Mouse (Mus musculus): Measurements from ENCODE around the gene Spire2. TPM values are rescaled to one million over a fixed set of nuclear protein-coding genes. Genes with fewer than 3 reads are reported as not detected.

The Spire2 gene
- polyA plus RNA-seq, 1 experiment: 0.05 TPM

DNA sequence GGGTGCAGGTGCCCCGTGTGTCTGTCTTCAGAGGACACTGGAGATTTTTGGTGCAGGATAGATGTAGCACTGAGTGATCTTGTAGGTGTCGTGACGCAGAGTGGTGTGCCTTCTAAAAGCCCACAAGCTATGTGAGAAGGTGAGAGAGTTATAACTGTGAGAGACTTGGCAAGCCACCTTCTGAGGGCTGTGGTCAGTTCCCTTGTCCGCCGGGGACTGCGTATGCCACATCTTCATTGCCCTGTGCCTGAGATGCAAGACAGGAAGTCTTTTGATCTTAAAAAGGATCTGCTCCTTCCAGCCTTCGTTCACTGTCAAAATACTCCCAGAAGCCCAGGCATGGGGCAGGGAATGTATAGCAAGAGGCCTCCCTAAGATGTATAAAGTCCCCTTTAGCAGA is 10.4 kb downstream of the Spire2 start:
- peaks cover 29% of the 10 kb centered on the region for H3K4me1 ChIP-seq (ENCODE audit: control insufficient read depth)
- H3K4me3 ChIP-seq (replicated peaks): no peak overlapping the region
- TF ChIP-seq GATA1 (IDR thresholded peaks at IDR 0.05; ENCODE audit: low read length) (no peak), TAL1 (IDR thresholded peaks at IDR 0.05; ENCODE audit: low read length) (no peak)
- H3K9me3 ChIP-seq (ENCODE audit: control insufficient read depth, low read length): peaks cover 3% of the 10 kb centered on the region
- H3K36me3 ChIP-seq (ENCODE audit: control insufficient read depth): no peaks in the 10 kb centered on the region
- H3K27me3 ChIP-seq (ENCODE audit: control insufficient read depth): no peaks in the 10 kb centered on the region

DNA sequence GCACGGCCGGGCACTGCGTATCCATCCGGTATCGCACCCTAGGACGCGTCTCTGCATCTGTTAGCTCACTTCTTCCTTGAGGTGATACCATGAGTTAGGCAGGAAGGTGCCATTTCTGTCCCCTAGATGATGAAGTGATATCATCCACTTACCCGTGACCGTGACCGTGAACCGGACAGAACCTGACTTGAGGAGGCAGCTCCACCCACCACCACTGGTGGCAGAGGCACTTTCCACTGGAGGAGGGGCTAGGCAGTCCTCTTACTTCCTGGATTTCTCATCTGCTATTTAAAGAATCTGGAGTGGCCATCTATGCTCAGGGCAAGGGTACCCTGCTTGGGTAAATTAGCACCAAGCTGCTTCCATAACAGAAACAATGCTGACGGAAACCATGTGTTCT is 10.9 kb downstream of the Spire2 start:
- H3K4me3 ChIP-seq (replicated peaks): no peak overlapping the region
- H3K27me3 ChIP-seq (ENCODE audit: control insufficient read depth): no peaks in the 10 kb centered on the region

GRCm38 (mm10) chr8:123345135-123345534 is 12.6 kb downstream of the Spire2 start:
- H3K9me3 ChIP-seq (ENCODE audit: control insufficient read depth, low read length): peaks cover under 1% of the 10 kb centered on the region
- no peak for TF ChIP-seq TAL1 (IDR thresholded peaks at IDR 0.05; ENCODE audit: low read length)
- TF ChIP-seq GATA1 (IDR thresholded peaks at IDR 0.05; ENCODE audit: low read length): no peak
- H3K4me1 ChIP-seq (ENCODE audit: control insufficient read depth): peaks cover 42% of the 10 kb centered on the region
- no peak overlapping the region for H3K4me3 ChIP-seq (replicated peaks)
- no peaks in the 10 kb centered on the region for H3K27me3 ChIP-seq (ENCODE audit: control insufficient read depth)
- no peaks in the 10 kb centered on the region for H3K36me3 ChIP-seq (ENCODE audit: control insufficient read depth)

More for the DNA sequence above, 10.9 kb downstream of the Spire2 start:
- Histone ChIP-seq H3K9me3 (ENCODE audit: control insufficient read depth, low read length) (peaks cover 3% of the 10 kb centered on the region), H3K36me3 (ENCODE audit: control insufficient read depth) (no peaks in the 10 kb centered on the region), H3K4me1 (ENCODE audit: control insufficient read depth) (peaks cover 34% of the 10 kb centered on the region)
- no peak for TF ChIP-seq GATA1 (IDR thresholded peaks at IDR 0.05; ENCODE audit: low read length)
- TF ChIP-seq TAL1 (IDR thresholded peaks at IDR 0.05; ENCODE audit: low read length): no peak

DNA sequence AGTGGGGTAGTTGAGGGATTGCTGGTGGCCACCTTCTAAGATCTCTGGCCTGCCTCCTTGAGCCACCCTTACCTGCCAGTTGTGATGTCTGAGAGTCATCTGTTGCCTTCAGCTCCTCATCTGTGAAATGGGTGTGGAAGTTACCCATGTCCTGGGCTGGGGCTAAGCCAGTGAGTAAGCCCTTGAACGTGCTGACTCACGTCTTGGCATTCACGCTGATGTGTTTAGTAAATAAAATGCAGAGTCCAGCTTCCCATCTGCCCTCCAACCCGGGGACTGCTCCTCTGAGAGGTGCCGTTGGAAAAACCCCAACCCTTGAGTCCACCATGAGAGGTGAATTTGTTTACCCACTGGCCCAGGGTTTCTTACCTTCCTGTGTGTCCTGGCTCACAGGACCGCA is 13.3 kb downstream of the Spire2 start:
- no peaks in the 10 kb centered on the region for H3K27me3 ChIP-seq (ENCODE audit: control insufficient read depth)
- TF ChIP-seq TAL1 (IDR thresholded peaks at IDR 0.05; ENCODE audit: low read length): no peak
- no peak for TF ChIP-seq GATA1 (IDR thresholded peaks at IDR 0.05; ENCODE audit: low read length)
- peaks cover 42% of the 10 kb centered on the region for H3K4me1 ChIP-seq (ENCODE audit: control insufficient read depth)
- no peaks in the 10 kb centered on the region for H3K36me3 ChIP-seq (ENCODE audit: control insufficient read depth)
- H3K9me3 ChIP-seq (ENCODE audit: control insufficient read depth, low read length): no peaks in the 10 kb centered on the region
- no peak overlapping the region for H3K4me3 ChIP-seq (replicated peaks)

- Histone ChIP-seq H3K9me3 (ENCODE audit: control insufficient read depth, low read length) (no peaks in the 10 kb centered on the region), H3K4me3 (replicated peaks) (no peak overlapping the region), H3K27me3 (ENCODE audit: control insufficient read depth) (no peaks in the 10 kb centered on the region), H3K4me1 (ENCODE audit: control insufficient read depth) (peaks cover 34% of the 10 kb centered on the region), H3K36me3 (ENCODE audit: control insufficient read depth) (no peaks in the 10 kb centered on the region)
- TF ChIP-seq GATA1 (IDR thresholded peaks at IDR 0.05; ENCODE audit: low read length): no peak
- no peak for TF ChIP-seq TAL1 (IDR thresholded peaks at IDR 0.05; ENCODE audit: low read length)
Measured at GRCm38 (mm10) chr8:123347293-123347692, 14.8 kb downstream of the Spire2 start.

DNA sequence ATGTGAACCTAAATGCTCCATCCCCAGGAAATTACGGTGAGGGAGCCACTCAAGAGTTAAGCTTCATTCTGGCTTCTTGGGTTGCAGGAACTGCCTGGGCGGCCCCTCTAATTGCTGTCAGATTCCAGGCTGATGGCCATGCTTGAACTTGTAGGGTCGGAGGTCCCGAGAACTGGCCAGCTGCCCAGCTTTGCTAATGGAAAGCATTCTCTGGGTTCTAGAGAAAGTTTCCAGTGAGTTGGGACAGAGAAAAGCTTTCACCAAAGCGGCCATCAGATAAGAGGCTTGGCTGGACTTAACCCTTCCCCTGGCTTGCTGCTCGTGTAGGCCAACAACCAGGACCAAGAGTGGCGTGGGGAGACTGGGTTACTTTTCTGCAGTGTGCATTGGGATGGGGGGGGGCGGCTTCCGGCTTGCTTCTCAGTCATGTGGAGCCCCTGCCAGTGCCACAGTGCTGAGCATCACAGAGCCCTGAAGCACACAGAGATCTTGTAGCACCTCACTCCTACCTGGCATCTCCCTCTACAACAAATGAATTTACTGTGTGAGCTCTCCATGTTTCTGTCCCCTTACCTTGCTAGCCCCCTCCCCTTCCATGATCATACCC is 15.8 kb downstream of the Spire2 start:
- Histone ChIP-seq H3K9me3 (ENCODE audit: control insufficient read depth, low read length) (no peaks in the 10 kb centered on the region), H3K4me1 (ENCODE audit: control insufficient read depth) (peaks cover 31% of the 10 kb centered on the region), H3K36me3 (ENCODE audit: control insufficient read depth) (no peaks in the 10 kb centered on the region), H3K27me3 (ENCODE audit: control insufficient read depth) (peaks cover 5% of the 10 kb centered on the region), H3K4me3 (replicated peaks) (no peak overlapping the region)
- TF ChIP-seq GATA1 (IDR thresholded peaks at IDR 0.05; ENCODE audit: low read length) (peak; percentile 65), TAL1 (IDR thresholded peaks at IDR 0.05; ENCODE audit: low read length) (no peak)

DNA sequence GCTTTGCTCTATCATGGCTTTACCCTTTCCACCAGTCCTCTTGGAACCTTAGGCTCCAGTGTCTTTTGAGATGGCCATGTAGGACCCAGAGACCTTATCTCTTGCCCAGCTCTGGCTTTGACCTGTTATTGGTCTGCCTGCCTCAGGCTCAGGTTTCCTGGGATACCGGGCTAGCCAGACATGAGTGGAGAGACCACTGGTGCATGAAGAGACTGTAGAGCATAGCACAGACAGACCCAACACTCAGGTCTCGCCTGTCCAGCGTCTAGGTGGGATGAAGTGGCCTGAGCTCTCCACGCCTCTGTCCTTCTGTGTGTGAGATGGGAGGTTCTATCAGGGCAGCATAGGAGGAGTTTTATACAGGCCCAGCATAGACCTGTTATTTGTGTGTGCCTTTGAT is 16.6 kb downstream of the Spire2 start:
- Histone ChIP-seq H3K9me3 (ENCODE audit: control insufficient read depth, low read length) (no peaks in the 10 kb centered on the region), H3K4me3 (replicated peaks) (no peak overlapping the region), H3K36me3 (ENCODE audit: control insufficient read depth) (no peaks in the 10 kb centered on the region), H3K4me1 (ENCODE audit: control insufficient read depth) (peaks cover 30% of the 10 kb centered on the region), H3K27me3 (ENCODE audit: control insufficient read depth) (peaks cover 12% of the 10 kb centered on the region)
- no peak for TF ChIP-seq TAL1 (IDR thresholded peaks at IDR 0.05; ENCODE audit: low read length)
- no peak for TF ChIP-seq GATA1 (IDR thresholded peaks at IDR 0.05; ENCODE audit: low read length)

DNA sequence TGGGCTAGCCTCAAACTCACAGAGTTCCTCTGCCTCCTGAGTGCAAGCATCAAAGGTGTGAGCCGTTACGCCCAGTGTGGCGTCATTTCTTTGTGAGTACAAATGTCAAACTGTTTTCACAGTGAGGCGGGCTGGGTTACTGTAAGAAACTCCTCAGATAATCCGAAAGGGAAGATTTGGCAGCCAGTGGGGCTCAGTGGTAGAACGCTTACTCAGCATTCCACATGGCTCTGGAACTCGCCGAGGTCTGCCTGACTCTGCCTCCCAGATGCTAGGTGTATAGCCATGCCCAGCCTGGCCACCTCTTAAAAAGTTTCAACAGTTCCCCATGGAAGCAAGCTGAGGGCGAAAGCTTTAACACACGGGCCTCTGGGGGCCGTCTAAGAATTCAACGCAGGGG is 19.6 kb downstream of the Spire2 start:
- H3K27me3 ChIP-seq (ENCODE audit: control insufficient read depth): peaks cover 17% of the 10 kb centered on the region
- peaks cover 18% of the 10 kb centered on the region for H3K4me1 ChIP-seq (ENCODE audit: control insufficient read depth)
- no peak overlapping the region for H3K4me3 ChIP-seq (replicated peaks)
- peaks cover 5% of the 10 kb centered on the region for H3K36me3 ChIP-seq (ENCODE audit: control insufficient read depth)
- H3K9me3 ChIP-seq (ENCODE audit: control insufficient read depth, low read length): no peaks in the 10 kb centered on the region
- TF ChIP-seq TAL1 (IDR thresholded peaks at IDR 0.05; ENCODE audit: low read length) (no peak), GATA1 (IDR thresholded peaks at IDR 0.05; ENCODE audit: low read length) (no peak)

- H3K27me3 ChIP-seq (ENCODE audit: control insufficient read depth): peaks cover 17% of the 10 kb centered on the region
- TF ChIP-seq GATA1 (IDR thresholded peaks at IDR 0.05; ENCODE audit: low read length) (no peak), TAL1 (IDR thresholded peaks at IDR 0.05; ENCODE audit: low read length) (no peak)
- H3K4me3 ChIP-seq (replicated peaks): no peak overlapping the region
- peaks cover 14% of the 10 kb centered on the region for H3K4me1 ChIP-seq (ENCODE audit: control insufficient read depth)
- peaks cover 5% of the 10 kb centered on the region for H3K36me3 ChIP-seq (ENCODE audit: control insufficient read depth)
- H3K9me3 ChIP-seq (ENCODE audit: control insufficient read depth, low read length): no peaks in the 10 kb centered on the region
Measured at GRCm38 (mm10) chr8:123352786-123353185, 20.3 kb downstream of the Spire2 start.

DNA sequence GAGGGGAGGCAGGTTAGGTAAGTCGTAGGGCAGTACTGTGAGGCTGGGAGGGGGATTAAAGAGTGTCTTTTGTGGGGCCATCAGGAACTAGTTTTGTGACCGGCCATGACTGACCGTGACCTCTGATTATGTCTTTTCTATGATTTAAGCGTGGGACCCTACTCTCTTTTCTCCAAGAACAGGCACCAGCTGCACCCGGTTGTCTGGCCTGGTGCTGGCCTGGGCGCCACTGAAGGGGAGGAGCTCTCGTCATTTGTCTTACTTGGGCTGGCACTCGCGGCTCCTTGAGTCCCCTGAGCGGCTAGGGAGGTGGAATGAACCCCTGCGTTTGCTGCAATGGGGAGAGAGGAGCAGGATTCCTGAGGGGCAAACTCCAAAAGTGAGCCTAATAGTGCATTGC is 20.7 kb downstream of the Spire2 start:
- TF ChIP-seq GATA1 (IDR thresholded peaks at IDR 0.05; ENCODE audit: low read length) (no peak), TAL1 (IDR thresholded peaks at IDR 0.05; ENCODE audit: low read length) (no peak)
- no peaks in the 10 kb centered on the region for H3K9me3 ChIP-seq (ENCODE audit: control insufficient read depth, low read length)
- peaks cover 5% of the 10 kb centered on the region for H3K36me3 ChIP-seq (ENCODE audit: control insufficient read depth)
- peaks cover 10% of the 10 kb centered on the region for H3K4me1 ChIP-seq (ENCODE audit: control insufficient read depth)
- no peak overlapping the region for H3K4me3 ChIP-seq (replicated peaks)
- peaks cover 17% of the 10 kb centered on the region for H3K27me3 ChIP-seq (ENCODE audit: control insufficient read depth)

All from erythroblast, embryonic 14.5 days (primary cell).